Mouse (Mus musculus): ENCODE results near the gene Spast. TPM values are rescaled to one million over a fixed set of nuclear protein-coding genes. Genes with fewer than 3 reads are reported as not detected.

The Spast gene
- polyA plus RNA-seq, 1 experiment from 2014 or later = 17.0 TPM

- Histone ChIP-seq H3K9me3 (replicated peaks) (no peaks in the 10 kb centered on the region), H3K27me3 (no peaks in the 10 kb centered on the region), H3K36me3 (peaks cover 8% of the 10 kb centered on the region; the same call in 1 of the 2 replicates), H3K4me3 (replicated peaks) (no peak overlapping the region), H3K27ac (replicated peaks) (no peak overlapping the region), H3K4me1 (peaks cover 8% of the 10 kb centered on the region), H3K9ac (no peak overlapping the region), H3K4me2 (replicated peaks) (no peak overlapping the region)
- 79% methylated on average over 2 of the region's 2 CpGs for WGBS
- ATAC-seq (ENCODE audit: insufficient number of reproducible peaks, low FRiP score, low TSS enrichment, low read depth) = no peak
Measured at GRCm38 (mm10) chr17:74397173-74397572, 58.4 kb downstream of the Spast start.

- Histone ChIP-seq H3K36me3 (peaks cover 52% of the 10 kb centered on the region), H3K27ac (replicated peaks) (no peak overlapping the region), H3K9ac (no peak overlapping the region), H3K4me2 (replicated peaks) (no peak overlapping the region), H3K27me3 (no peaks in the 10 kb centered on the region), H3K4me3 (replicated peaks) (no peak overlapping the region), H3K4me1 (no peaks in the 10 kb centered on the region), H3K9me3 (replicated peaks) (no peaks in the 10 kb centered on the region)
- no peak for ATAC-seq (ENCODE audit: insufficient number of reproducible peaks, low FRiP score, low TSS enrichment, low read depth)
- WGBS = 92% methylated on average over 12 of the region's 12 CpGs
Measured at GRCm38 (mm10) chr17:74402486-74403222, 63.9 kb downstream of the Spast start.

GRCm38 (mm10) chr17:74406487-74406886 lies 67.7 kb downstream of the Spast start:
- Histone ChIP-seq H3K9ac (no peak overlapping the region), H3K9me3 (replicated peaks) (no peaks in the 10 kb centered on the region), H3K27ac (replicated peaks) (no peak overlapping the region), H3K4me1 (no peaks in the 10 kb centered on the region), H3K4me2 (replicated peaks) (no peak overlapping the region), H3K36me3 (peaks cover 66% of the 10 kb centered on the region), H3K27me3 (no peaks in the 10 kb centered on the region), H3K4me3 (replicated peaks) (no peak overlapping the region)
- WGBS = 84% methylated on average over 8 of the region's 8 CpGs
- no peak for ATAC-seq (ENCODE audit: insufficient number of reproducible peaks, low FRiP score, low TSS enrichment, low read depth)

- ATAC-seq (ENCODE audit: insufficient number of reproducible peaks, low FRiP score, low TSS enrichment, low read depth) = no peak
- H3K4me2 ChIP-seq (replicated peaks) = no peak overlapping the region
Measured at GRCm38 (mm10) chr17:74409722-74410121, 70.9 kb downstream of the Spast start.

GRCm38 (mm10) chr17:74413324-74413723 lies 74.5 kb downstream of the Spast start:
- whole genome bisulfite sequencing = 77% methylated on average over 8 of the region's 8 CpGs
- Histone ChIP-seq H3K9me3 (replicated peaks) (no peaks in the 10 kb centered on the region), H3K4me3 (replicated peaks) (no peak overlapping the region), H3K9ac (no peak overlapping the region), H3K27me3 (no peaks in the 10 kb centered on the region), H3K4me2 (replicated peaks) (no peak overlapping the region), H3K27ac (replicated peaks) (no peak overlapping the region), H3K36me3 (peaks cover 67% of the 10 kb centered on the region), H3K4me1 (no peaks in the 10 kb centered on the region)
- ATAC-seq (ENCODE audit: insufficient number of reproducible peaks, low FRiP score, low TSS enrichment, low read depth) = no peak

More at GRCm38 (mm10) chr17:74409722-74410121, 70.9 kb downstream of the Spast start:
- Histone ChIP-seq H3K27me3 (no peaks in the 10 kb centered on the region), H3K9ac (no peak overlapping the region), H3K9me3 (replicated peaks) (no peaks in the 10 kb centered on the region), H3K4me1 (no peaks in the 10 kb centered on the region), H3K4me3 (replicated peaks) (no peak overlapping the region), H3K27ac (replicated peaks) (no peak overlapping the region), H3K36me3 (peaks cover 66% of the 10 kb centered on the region)
- 71% methylated on average over 4 of the region's 4 CpGs for WGBS

GRCm38 (mm10) chr17:74414671-74415070 lies 75.9 kb downstream of the Spast start:
- Histone ChIP-seq H3K27me3 (no peaks in the 10 kb centered on the region), H3K9me3 (replicated peaks) (no peaks in the 10 kb centered on the region), H3K9ac (no peak overlapping the region), H3K4me3 (replicated peaks) (no peak overlapping the region), H3K36me3 (peaks cover 75% of the 10 kb centered on the region), H3K27ac (replicated peaks) (no peak overlapping the region), H3K4me2 (replicated peaks) (no peak overlapping the region), H3K4me1 (no peaks in the 10 kb centered on the region)
- 70% methylated on average over 1 of the region's 1 CpGs for WGBS
- no peak for ATAC-seq (ENCODE audit: insufficient number of reproducible peaks, low FRiP score, low TSS enrichment, low read depth)

- Histone ChIP-seq H3K4me1 (no peaks in the 10 kb centered on the region), H3K4me2 (replicated peaks) (no peak overlapping the region), H3K4me3 (replicated peaks) (no peak overlapping the region), H3K9ac (no peak overlapping the region), H3K27ac (replicated peaks) (no peak overlapping the region), H3K9me3 (replicated peaks) (no peaks in the 10 kb centered on the region), H3K27me3 (no peaks in the 10 kb centered on the region), H3K36me3 (peaks cover 75% of the 10 kb centered on the region)
- WGBS = 85% methylated on average over 8 of the region's 8 CpGs
- ATAC-seq (ENCODE audit: insufficient number of reproducible peaks, low FRiP score, low TSS enrichment, low read depth) = no peak
Measured at GRCm38 (mm10) chr17:74416841-74417360, 78.1 kb downstream of the Spast start.

- Histone ChIP-seq H3K9me3 (replicated peaks) (no peaks in the 10 kb centered on the region), H3K36me3 (peaks cover 71% of the 10 kb centered on the region), H3K9ac (no peak overlapping the region), H3K27ac (replicated peaks) (no peak overlapping the region), H3K27me3 (no peaks in the 10 kb centered on the region), H3K4me1 (no peaks in the 10 kb centered on the region), H3K4me2 (replicated peaks) (no peak overlapping the region), H3K4me3 (replicated peaks) (no peak overlapping the region)
- 18% methylated on average over 4 of the region's 4 CpGs for WGBS
- no peak for ATAC-seq (ENCODE audit: insufficient number of reproducible peaks, low FRiP score, low TSS enrichment, low read depth)
Measured at GRCm38 (mm10) chr17:74418171-74418570, 79.4 kb downstream of the Spast start.

GRCm38 (mm10) chr17:74420656-74421055 lies 81.9 kb downstream of the Spast start:
- WGBS = 62% methylated on average over 2 of the region's 2 CpGs
- no peaks in the 10 kb centered on the region for H3K27me3 ChIP-seq

GRCm38 (mm10) chr17:74424401-74425005 lies 85.7 kb downstream of the Spast start:
- Histone ChIP-seq H3K27ac (replicated peaks) (no peak overlapping the region), H3K36me3 (peaks cover 59% of the 10 kb centered on the region), H3K9ac (no peak overlapping the region), H3K4me1 (no peaks in the 10 kb centered on the region), H3K4me2 (replicated peaks) (no peak overlapping the region), H3K9me3 (replicated peaks) (no peaks in the 10 kb centered on the region), H3K4me3 (replicated peaks) (no peak overlapping the region), H3K27me3 (no peaks in the 10 kb centered on the region)
- 91% methylated on average over 12 of the region's 12 CpGs for WGBS
- no peak for ATAC-seq (ENCODE audit: insufficient number of reproducible peaks, low FRiP score, low TSS enrichment, low read depth)

More at GRCm38 (mm10) chr17:74420656-74421055, 81.9 kb downstream of the Spast start:
- Histone ChIP-seq H3K27ac (replicated peaks) (no peak overlapping the region), H3K9me3 (replicated peaks) (no peaks in the 10 kb centered on the region), H3K4me3 (replicated peaks) (no peak overlapping the region), H3K36me3 (peaks cover 67% of the 10 kb centered on the region), H3K4me2 (replicated peaks) (no peak overlapping the region), H3K9ac (no peak overlapping the region), H3K4me1 (no peaks in the 10 kb centered on the region)
- ATAC-seq (ENCODE audit: insufficient number of reproducible peaks, low FRiP score, low TSS enrichment, low read depth) = no peak

GRCm38 (mm10) chr17:74430074-74430473 lies 91.3 kb downstream of the Spast start:
- peaks cover 15% of the 10 kb centered on the region; the same call in 1 of the 2 replicates for H3K36me3 ChIP-seq
- H3K27me3 ChIP-seq = no peaks in the 10 kb centered on the region
- H3K4me1 ChIP-seq = no peaks in the 10 kb centered on the region
- H3K4me3 ChIP-seq (replicated peaks) = no peak overlapping the region
- WGBS = 83% methylated on average over 8 of the region's 8 CpGs
- H3K9ac ChIP-seq = no peak overlapping the region
- H3K4me2 ChIP-seq (replicated peaks) = no peak overlapping the region
- no peaks in the 10 kb centered on the region for H3K9me3 ChIP-seq (replicated peaks)
- ATAC-seq (ENCODE audit: insufficient number of reproducible peaks, low FRiP score, low TSS enrichment, low read depth) = no peak
- H3K27ac ChIP-seq (replicated peaks) = no peak overlapping the region

Data from embryonic facial prominence, embryonic 15.5 days (tissue).